Mouse (Mus musculus): ENCODE measurements around the gene Gpr161.

GRCm38 (mm10) chr1:165304341-165304740 lies 8.8 kb downstream of the Gpr161 start:
- no peak for TF ChIP-seq POLR2A (IDR thresholded peaks at IDR 0.05; ENCODE audit: low read depth, low read length)
- no peak for TF ChIP-seq CTCF (conservative IDR thresholded peaks at IDR 0.05; ENCODE audit: insufficient read depth, insufficient read length, low read depth, low read length)
